Mouse (Mus musculus): ENCODE measurements around the gene Defb45.

Gene Defb45

GRCm38 (mm10) chr2:152599299-152599698, at the start of gene Defb45:
Defb45 (minus strand) TSS chr2:152599399.
- no peak for DNase-seq (ENCODE audit: low read depth)

GRCm38 (mm10) chr2:152639406-152640113, 40.4 kb upstream of the Defb45 start:
- DNase-seq (ENCODE audit: low read depth) = no peak

- DNase-seq (ENCODE audit: low read depth) = no peak
Measured at GRCm38 (mm10) chr2:152638865-152639264, 39.7 kb upstream of the Defb45 start.

- DNase-seq (ENCODE audit: low read depth) = no peak
Measured at GRCm38 (mm10) chr2:152637381-152637780, 38.2 kb upstream of the Defb45 start.

GRCm38 (mm10) chr2:152637006-152637322, 37.8 kb upstream of the Defb45 start:
- DNase-seq (ENCODE audit: low read depth) = no peak

GRCm38 (mm10) chr2:152636246-152637005, 37.2 kb upstream of the Defb45 start:
- no peak for DNase-seq (ENCODE audit: low read depth)

- no peak for DNase-seq (ENCODE audit: low read depth)
Measured at GRCm38 (mm10) chr2:152634311-152634710, 35.1 kb upstream of the Defb45 start.

- no peak for DNase-seq (ENCODE audit: low read depth)
Measured at GRCm38 (mm10) chr2:152633334-152633733, 34.1 kb upstream of the Defb45 start.

GRCm38 (mm10) chr2:152629904-152630303, 30.7 kb upstream of the Defb45 start:
- no peak for DNase-seq (ENCODE audit: low read depth)

GRCm38 (mm10) chr2:152629239-152629638, 30.0 kb upstream of the Defb45 start:
- no peak for DNase-seq (ENCODE audit: low read depth)

- no peak for DNase-seq (ENCODE audit: low read depth)
Measured at GRCm38 (mm10) chr2:152628066-152628465, 28.9 kb upstream of the Defb45 start.

- no peak for DNase-seq (ENCODE audit: low read depth)
Measured at GRCm38 (mm10) chr2:152626774-152627591, 27.8 kb upstream of the Defb45 start, which contains the start of gene Rem1. Rem1 (plus strand) TSS chr2:152626951.

- DNase-seq (ENCODE audit: low read depth) = no peak
Measured at GRCm38 (mm10) chr2:152625256-152625655, 26.1 kb upstream of the Defb45 start.

GRCm38 (mm10) chr2:152624566-152624965, 25.4 kb upstream of the Defb45 start:
- DNase-seq (ENCODE audit: low read depth) = no peak

- DNase-seq (ENCODE audit: low read depth) = no peak
Measured at GRCm38 (mm10) chr2:152622953-152623352, 23.8 kb upstream of the Defb45 start, which contains the start of gene Defb25. Defb25 (minus strand) TSS chr2:152623053.

- DNase-seq (ENCODE audit: low read depth) = no peak
Measured at GRCm38 (mm10) chr2:152622151-152622550, 23.0 kb upstream of the Defb45 start.

GRCm38 (mm10) chr2:152620367-152621134, 21.4 kb upstream of the Defb45 start:
- DNase-seq (ENCODE audit: low read depth) = no peak

GRCm38 (mm10) chr2:152617374-152617773, 18.2 kb upstream of the Defb45 start:
- peak; percentile 16 for DNase-seq (ENCODE audit: low read depth)

- DNase-seq (ENCODE audit: low read depth) = no peak
Measured at GRCm38 (mm10) chr2:152616470-152616869, 17.3 kb upstream of the Defb45 start.

- peak; percentile 45 for DNase-seq (ENCODE audit: low read depth)
Measured at GRCm38 (mm10) chr2:152615563-152615962, 16.4 kb upstream of the Defb45 start.

GRCm38 (mm10) chr2:152612193-152612592, 13.0 kb upstream of the Defb45 start:
- DNase-seq (ENCODE audit: low read depth) = no peak

GRCm38 (mm10) chr2:152608719-152609118, 9.5 kb upstream of the Defb45 start:
- no peak for DNase-seq (ENCODE audit: low read depth)
